Mouse (Mus musculus): ENCODE measurements around the gene Fbp2. TPM values are rescaled to one million over a fixed set of nuclear protein-coding genes. Genes with fewer than 3 reads are reported as not detected.
"Not testable (repeated sequence)": the region's sequence is repeated elsewhere in the genome, so short reads cannot be mapped to it uniquely, and the experiment has no call there.

Gene Fbp2
- polyA plus RNA-seq, 1 experiment = not detected

GRCm38 (mm10) chr13:62862875-62863274, 4.7 kb upstream of the Fbp2 start:
- no peak overlapping the region for H3ac ChIP-seq (ENCODE audit: control insufficient read depth, insufficient read length, low read depth)
- no peaks in the 10 kb centered on the region for H3K27me3 ChIP-seq (ENCODE audit: control insufficient read depth, insufficient read depth, insufficient read length)
- no peaks in the 10 kb centered on the region for H3K36me3 ChIP-seq (ENCODE audit: control insufficient read depth, insufficient read depth)
- TF ChIP-seq FOSL1 (IDR thresholded peaks at IDR 0.05; ENCODE audit: insufficient read depth, low read length, poor library complexity, severe bottlenecking) = no peak
- TF ChIP-seq MYOD1 (IDR thresholded peaks at IDR 0.05; ENCODE audit: control insufficient read depth, insufficient read length, low read depth) = no peak
- TF ChIP-seq CTCF (IDR thresholded peaks at IDR 0.05; ENCODE audit: control insufficient read depth, insufficient read depth, insufficient read length) = no peak
- TF ChIP-seq MAX (IDR thresholded peaks at IDR 0.05) = no peak
- TF ChIP-seq MYOG (IDR thresholded peaks at IDR 0.05; ENCODE audit: control insufficient read depth, extremely low read depth, insufficient read length) = no peak
- TF ChIP-seq USF1 (IDR thresholded peaks at IDR 0.05; ENCODE audit: low read depth) = no peak
- TF ChIP-seq CEBPB (IDR thresholded peaks at IDR 0.05; ENCODE audit: low read depth) = no peak
- no peaks in the 10 kb centered on the region for H3K79me2 ChIP-seq (ENCODE audit: control insufficient read depth, insufficient read depth)
- H3K4me3 ChIP-seq (ENCODE audit: insufficient read depth, poor library complexity, severe bottlenecking) = no peak overlapping the region
- H3K79me3 ChIP-seq (ENCODE audit: low read depth) = no peaks in the 10 kb centered on the region

DNA sequence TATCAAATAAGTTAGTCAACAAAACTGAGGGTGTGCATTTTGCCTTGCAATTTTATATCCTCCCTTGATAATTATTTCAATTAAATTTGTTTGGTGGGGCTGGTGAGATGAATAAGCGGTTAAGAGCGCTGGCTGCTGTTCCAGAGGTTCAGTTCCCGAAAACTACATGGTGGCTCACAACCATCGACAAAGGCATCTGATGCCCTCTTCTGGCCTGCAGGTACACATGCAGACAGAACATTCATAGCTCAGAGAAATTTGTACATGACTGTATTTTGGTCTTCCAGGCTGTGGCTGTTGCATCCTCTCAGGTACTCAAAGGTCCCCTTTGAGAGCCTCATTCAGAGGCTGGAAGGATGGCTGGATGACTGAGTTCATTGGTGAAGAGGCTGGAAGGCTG, 1.8 kb upstream of the Fbp2 start:
- TF ChIP-seq MYOD1 (IDR thresholded peaks at IDR 0.05; ENCODE audit: control insufficient read depth, insufficient read length, low read depth) = no peak
- no peak for TF ChIP-seq USF1 (IDR thresholded peaks at IDR 0.05; ENCODE audit: low read depth)
- TF ChIP-seq CTCF (IDR thresholded peaks at IDR 0.05; ENCODE audit: control insufficient read depth, insufficient read depth, insufficient read length) = no peak
- no peak for TF ChIP-seq MYOG (IDR thresholded peaks at IDR 0.05; ENCODE audit: control insufficient read depth, extremely low read depth, insufficient read length)
- TF ChIP-seq FOSL1 (IDR thresholded peaks at IDR 0.05; ENCODE audit: insufficient read depth, low read length, poor library complexity, severe bottlenecking) = no peak
- TF ChIP-seq CEBPB (IDR thresholded peaks at IDR 0.05; ENCODE audit: low read depth) = no peak
- no peak for TF ChIP-seq MAX (IDR thresholded peaks at IDR 0.05)
- Histone ChIP-seq H3K79me2 (ENCODE audit: control insufficient read depth, insufficient read depth) (no peaks in the 10 kb centered on the region), H3K36me3 (ENCODE audit: control insufficient read depth, insufficient read depth) (no peaks in the 10 kb centered on the region), H3K4me3 (ENCODE audit: insufficient read depth, poor library complexity, severe bottlenecking) (no peak overlapping the region), H3K79me3 (ENCODE audit: low read depth) (no peaks in the 10 kb centered on the region), H3K27me3 (ENCODE audit: control insufficient read depth, insufficient read depth, insufficient read length) (no peaks in the 10 kb centered on the region), H3ac (ENCODE audit: control insufficient read depth, insufficient read length, low read depth) (no peak overlapping the region)

- H3K4me3 ChIP-seq (ENCODE audit: insufficient read depth, poor library complexity, severe bottlenecking); H3K36me3 ChIP-seq (ENCODE audit: control insufficient read depth, insufficient read depth); H3K79me3 ChIP-seq (ENCODE audit: low read depth); H3K79me2 ChIP-seq (ENCODE audit: control insufficient read depth, insufficient read depth); H3ac ChIP-seq (ENCODE audit: control insufficient read depth, insufficient read length, low read depth); H3K27me3 ChIP-seq (ENCODE audit: control insufficient read depth, insufficient read depth, insufficient read length): not testable (repeated sequence)
These were observed 1.0 kb upstream of the Fbp2 start for GRCm38 (mm10) chr13:62859251-62859650.

GRCm38 (mm10) chr13:62856850-62857249, 1.4 kb downstream of the Fbp2 start:
- Histone ChIP-seq H3K4me3 (ENCODE audit: insufficient read depth, poor library complexity, severe bottlenecking) (no peak overlapping the region), H3K27me3 (ENCODE audit: control insufficient read depth, insufficient read depth, insufficient read length) (peaks cover 4% of the 10 kb centered on the region), H3K79me2 (ENCODE audit: control insufficient read depth, insufficient read depth) (no peaks in the 10 kb centered on the region), H3K36me3 (ENCODE audit: control insufficient read depth, insufficient read depth) (no peaks in the 10 kb centered on the region), H3K79me3 (ENCODE audit: low read depth) (no peaks in the 10 kb centered on the region), H3ac (ENCODE audit: control insufficient read depth, insufficient read length, low read depth) (no peak overlapping the region)
- TF ChIP-seq CEBPB (IDR thresholded peaks at IDR 0.05; ENCODE audit: low read depth) (no peak), MYOG (IDR thresholded peaks at IDR 0.05; ENCODE audit: control insufficient read depth, extremely low read depth, insufficient read length) (no peak), MYOD1 (IDR thresholded peaks at IDR 0.05; ENCODE audit: control insufficient read depth, insufficient read length, low read depth) (no peak), CTCF (IDR thresholded peaks at IDR 0.05; ENCODE audit: control insufficient read depth, insufficient read depth, insufficient read length) (no peak), USF1 (IDR thresholded peaks at IDR 0.05; ENCODE audit: low read depth) (no peak), MAX (IDR thresholded peaks at IDR 0.05) (no peak), FOSL1 (IDR thresholded peaks at IDR 0.05; ENCODE audit: insufficient read depth, low read length, poor library complexity, severe bottlenecking) (no peak)

DNA sequence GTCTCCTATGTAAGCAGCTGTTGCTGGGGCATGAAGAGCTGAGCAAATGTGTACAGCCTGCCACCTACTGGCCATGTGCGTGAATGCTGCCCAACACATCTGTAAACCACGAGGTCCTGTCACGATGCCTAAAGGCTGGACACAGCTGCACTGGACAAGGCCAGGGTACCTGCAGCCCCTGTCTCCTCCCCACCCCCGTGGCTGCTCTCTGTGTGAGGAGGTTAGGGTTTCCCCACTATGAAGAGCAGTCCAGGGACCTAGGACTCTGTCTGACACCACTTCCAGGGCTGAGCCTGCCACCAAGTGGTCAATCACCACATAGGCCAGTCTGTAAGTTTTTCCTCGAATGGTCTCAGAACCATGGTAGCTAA, 1.9 kb downstream of the Fbp2 start:
- no peaks in the 10 kb centered on the region for H3K79me3 ChIP-seq (ENCODE audit: low read depth)
- no peak overlapping the region for H3K4me3 ChIP-seq (ENCODE audit: insufficient read depth, poor library complexity, severe bottlenecking)
- no peaks in the 10 kb centered on the region for H3K36me3 ChIP-seq (ENCODE audit: control insufficient read depth, insufficient read depth)
- no peaks in the 10 kb centered on the region for H3K79me2 ChIP-seq (ENCODE audit: control insufficient read depth, insufficient read depth)
- TF ChIP-seq MYOD1 (IDR thresholded peaks at IDR 0.05; ENCODE audit: control insufficient read depth, insufficient read length, low read depth) = peak; percentile 60
- no peak for TF ChIP-seq CEBPB (IDR thresholded peaks at IDR 0.05; ENCODE audit: low read depth)
- TF ChIP-seq FOSL1 (IDR thresholded peaks at IDR 0.05; ENCODE audit: insufficient read depth, low read length, poor library complexity, severe bottlenecking) = no peak
- TF ChIP-seq USF1 (IDR thresholded peaks at IDR 0.05; ENCODE audit: low read depth) = no peak
- TF ChIP-seq MAX (IDR thresholded peaks at IDR 0.05) = peak; percentile 99
- no peak for TF ChIP-seq MYOG (IDR thresholded peaks at IDR 0.05; ENCODE audit: control insufficient read depth, extremely low read depth, insufficient read length)
- TF ChIP-seq CTCF (IDR thresholded peaks at IDR 0.05; ENCODE audit: control insufficient read depth, insufficient read depth, insufficient read length) = peak; percentile 94
- H3ac ChIP-seq (ENCODE audit: control insufficient read depth, insufficient read length, low read depth) = no peak overlapping the region
- H3K27me3 ChIP-seq (ENCODE audit: control insufficient read depth, insufficient read depth, insufficient read length) = peaks cover 6% of the 10 kb centered on the region

DNA sequence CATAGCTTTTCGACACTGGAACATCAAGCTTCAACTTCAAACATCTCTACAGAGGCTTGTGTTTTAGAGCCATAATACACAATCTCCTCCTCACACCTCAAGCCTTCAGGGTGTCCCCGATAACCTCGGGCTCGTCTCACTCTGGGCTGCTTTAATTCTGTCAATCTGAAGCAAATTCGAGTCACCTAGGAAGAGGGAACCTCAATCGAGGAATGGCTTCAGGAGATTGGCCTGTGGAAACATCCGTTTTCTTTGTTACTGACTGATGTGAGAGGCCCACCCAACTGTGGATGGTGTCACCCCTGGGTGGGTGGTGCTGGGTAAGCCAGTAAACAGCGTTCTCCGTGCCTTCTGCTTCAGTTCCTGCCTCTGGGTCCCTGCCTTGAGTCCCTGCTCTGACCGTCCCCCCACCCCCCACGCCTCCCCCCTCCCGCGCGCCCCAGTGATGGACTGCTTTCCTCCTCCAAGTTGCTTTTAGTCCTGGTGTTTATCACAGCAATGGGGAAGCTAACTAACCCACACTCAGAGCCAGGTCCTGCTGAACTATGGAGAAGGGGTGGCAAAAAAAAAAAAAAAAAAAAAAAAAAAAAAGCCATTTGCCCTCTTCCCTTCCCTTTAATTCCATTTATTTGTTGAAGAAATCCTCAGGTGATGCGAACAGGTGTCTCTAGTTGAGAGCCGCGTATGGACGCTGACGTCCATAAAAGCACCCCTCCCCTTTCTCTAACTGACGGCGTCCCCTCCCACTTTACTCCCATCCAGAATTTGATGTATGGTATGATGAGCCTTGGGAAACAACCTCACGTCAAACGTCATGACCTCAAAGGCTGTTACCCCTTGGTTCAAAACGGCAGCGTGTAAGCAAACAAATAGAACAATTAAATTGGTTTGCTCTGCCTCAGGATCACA, 2.6 kb downstream of the Fbp2 start:
- Histone ChIP-seq H3K27me3 (ENCODE audit: control insufficient read depth, insufficient read depth, insufficient read length) (peaks cover 8% of the 10 kb centered on the region), H3ac (ENCODE audit: control insufficient read depth, insufficient read length, low read depth) (no peak overlapping the region), H3K4me3 (ENCODE audit: insufficient read depth, poor library complexity, severe bottlenecking) (no peak overlapping the region), H3K79me2 (ENCODE audit: control insufficient read depth, insufficient read depth) (no peaks in the 10 kb centered on the region), H3K36me3 (ENCODE audit: control insufficient read depth, insufficient read depth) (no peaks in the 10 kb centered on the region), H3K79me3 (ENCODE audit: low read depth) (no peaks in the 10 kb centered on the region)
- TF ChIP-seq MYOG (IDR thresholded peaks at IDR 0.05; ENCODE audit: control insufficient read depth, extremely low read depth, insufficient read length) (no peak), CEBPB (IDR thresholded peaks at IDR 0.05; ENCODE audit: low read depth) (no peak), FOSL1 (IDR thresholded peaks at IDR 0.05; ENCODE audit: insufficient read depth, low read length, poor library complexity, severe bottlenecking) (no peak), USF1 (IDR thresholded peaks at IDR 0.05; ENCODE audit: low read depth) (no peak), CTCF (IDR thresholded peaks at IDR 0.05; ENCODE audit: control insufficient read depth, insufficient read depth, insufficient read length) (no peak), MAX (IDR thresholded peaks at IDR 0.05) (no peak), MYOD1 (IDR thresholded peaks at IDR 0.05; ENCODE audit: control insufficient read depth, insufficient read length, low read depth) (no peak)
